Mouse (Mus musculus): ENCODE measurements around the gene Dtx1. TPM values are rescaled to one million over a fixed set of nuclear protein-coding genes. Genes with fewer than 3 reads are reported as not detected.

The Dtx1 gene
- polyA plus RNA-seq (2015; fragmentation: Nextera tagmentation; extraction: Ambion mirVana): 44.8 and 46.6 TPM in 2 replicates

- Histone ChIP-seq H3K9me3 (ENCODE audit: control insufficient read depth, low read length) (no peaks in the 10 kb centered on the region), H3K36me3 (ENCODE audit: control insufficient read depth, insufficient read depth, low read length) (no peaks in the 10 kb centered on the region), H3K27ac (ENCODE audit: low read depth, low read length) (peak within 1 kb of the TSS; percentile 76), H3K27me3 (replicated peaks; ENCODE audit: control insufficient read depth, insufficient read depth, low read length) (0 out of 2 replicates have a peak, but pooled peaks cover 2% of the 10 kb centered on the region), H3K9ac (ENCODE audit: low read depth, low read length) (peak within 1 kb of the TSS; percentile 92), H3K4me3 (ENCODE audit: low read length) (peak within 1 kb of the TSS; percentile 57), H3K4me1 (ENCODE audit: control insufficient read depth, insufficient read depth, low read depth, low read length) (peaks cover 36% of the 10 kb centered on the region), H3K4me2 (ENCODE audit: low read length) (peak within 1 kb of the TSS; percentile 82)
- WGBS: 46% methylated on average over 3 of the region's 3 CpGs
- ATAC-seq: peak; percentile 16
Measured at GRCm38 (mm10) chr5:120711827-120712226, at the start of gene Dtx1. Dtx1 (minus strand) TSS chr5:120711927.

- no peaks in the 10 kb centered on the region for H3K4me1 ChIP-seq (ENCODE audit: control insufficient read depth, insufficient read depth, low read depth, low read length)
- ATAC-seq: no peak
- H3K36me3 ChIP-seq (ENCODE audit: control insufficient read depth, insufficient read depth, low read length): no peaks in the 10 kb centered on the region
- 0 out of 2 replicates have a peak, but pooled peaks cover 2% of the 10 kb centered on the region for H3K27me3 ChIP-seq (replicated peaks; ENCODE audit: control insufficient read depth, insufficient read depth, low read length)
- H3K9ac ChIP-seq (ENCODE audit: low read depth, low read length): no peak overlapping the region
- H3K27ac ChIP-seq (ENCODE audit: low read depth, low read length): no peak overlapping the region
- H3K4me2 ChIP-seq (ENCODE audit: low read length): no peak overlapping the region
- WGBS: 85% methylated on average over 4 of the region's 4 CpGs
- no peak overlapping the region for H3K4me3 ChIP-seq (ENCODE audit: low read length)
- no peaks in the 10 kb centered on the region for H3K9me3 ChIP-seq (ENCODE audit: control insufficient read depth, low read length)
Measured at GRCm38 (mm10) chr5:120754215-120754614, 42.5 kb upstream of the Dtx1 start.

GRCm38 (mm10) chr5:120752786-120753185, 41.1 kb upstream of the Dtx1 start:
- no peaks in the 10 kb centered on the region for H3K36me3 ChIP-seq (ENCODE audit: control insufficient read depth, insufficient read depth, low read length)
- no peak overlapping the region for H3K4me3 ChIP-seq (ENCODE audit: low read length)
- no peak overlapping the region for H3K9ac ChIP-seq (ENCODE audit: low read depth, low read length)
- H3K27me3 ChIP-seq (replicated peaks; ENCODE audit: control insufficient read depth, insufficient read depth, low read length): 0 out of 2 replicates have a peak, but pooled peaks cover 2% of the 10 kb centered on the region
- WGBS: 85% methylated on average over 3 of the region's 3 CpGs
- ATAC-seq: no peak
- H3K27ac ChIP-seq (ENCODE audit: low read depth, low read length): no peak overlapping the region
- H3K9me3 ChIP-seq (ENCODE audit: control insufficient read depth, low read length): no peaks in the 10 kb centered on the region
- no peaks in the 10 kb centered on the region for H3K4me1 ChIP-seq (ENCODE audit: control insufficient read depth, insufficient read depth, low read depth, low read length)
- H3K4me2 ChIP-seq (ENCODE audit: low read length): no peak overlapping the region

GRCm38 (mm10) chr5:120751206-120751605, 39.5 kb upstream of the Dtx1 start:
- 73% methylated on average over 3 of the region's 3 CpGs for WGBS
- Histone ChIP-seq H3K4me2 (ENCODE audit: low read length) (no peak overlapping the region), H3K36me3 (ENCODE audit: control insufficient read depth, insufficient read depth, low read length) (no peaks in the 10 kb centered on the region), H3K27ac (ENCODE audit: low read depth, low read length) (no peak overlapping the region), H3K4me3 (ENCODE audit: low read length) (no peak overlapping the region), H3K9me3 (ENCODE audit: control insufficient read depth, low read length) (no peaks in the 10 kb centered on the region), H3K4me1 (ENCODE audit: control insufficient read depth, insufficient read depth, low read depth, low read length) (peaks cover 2% of the 10 kb centered on the region; the same call in 1 of the 2 replicates), H3K9ac (ENCODE audit: low read depth, low read length) (no peak overlapping the region), H3K27me3 (replicated peaks; ENCODE audit: control insufficient read depth, insufficient read depth, low read length) (0 out of 2 replicates have a peak, but pooled peaks cover 2% of the 10 kb centered on the region)
- no peak for ATAC-seq

GRCm38 (mm10) chr5:120749688-120750087, 38.0 kb upstream of the Dtx1 start, which contains the start of gene Oas2:
Oas2 (minus strand) TSS chr5:120749853.
- no peaks in the 10 kb centered on the region for H3K27me3 ChIP-seq (replicated peaks; ENCODE audit: control insufficient read depth, insufficient read depth, low read length)
- no peak within 1 kb of the TSS for H3K4me2 ChIP-seq (ENCODE audit: low read length)
- no peaks in the 10 kb centered on the region for H3K36me3 ChIP-seq (ENCODE audit: control insufficient read depth, insufficient read depth, low read length)
- no peak within 1 kb of the TSS for H3K9ac ChIP-seq (ENCODE audit: low read depth, low read length)
- H3K4me1 ChIP-seq (ENCODE audit: control insufficient read depth, insufficient read depth, low read depth, low read length): peaks cover 2% of the 10 kb centered on the region; the same call in 1 of the 2 replicates
- H3K4me3 ChIP-seq (ENCODE audit: low read length): no peak within 1 kb of the TSS
- 65% methylated on average over 5 of the region's 5 CpGs for WGBS
- ATAC-seq: no peak
- no peak within 1 kb of the TSS for H3K27ac ChIP-seq (ENCODE audit: low read depth, low read length)
- no peaks in the 10 kb centered on the region for H3K9me3 ChIP-seq (ENCODE audit: control insufficient read depth, low read length)

- Histone ChIP-seq H3K27me3 (replicated peaks; ENCODE audit: control insufficient read depth, insufficient read depth, low read length) (no peaks in the 10 kb centered on the region), H3K4me3 (ENCODE audit: low read length) (no peak overlapping the region), H3K4me1 (ENCODE audit: control insufficient read depth, insufficient read depth, low read depth, low read length) (peaks cover 2% of the 10 kb centered on the region; the same call in 1 of the 2 replicates), H3K4me2 (ENCODE audit: low read length) (no peak overlapping the region), H3K9me3 (ENCODE audit: control insufficient read depth, low read length) (no peaks in the 10 kb centered on the region), H3K9ac (ENCODE audit: low read depth, low read length) (no peak overlapping the region), H3K36me3 (ENCODE audit: control insufficient read depth, insufficient read depth, low read length) (no peaks in the 10 kb centered on the region), H3K27ac (ENCODE audit: low read depth, low read length) (no peak overlapping the region)
- WGBS: 5% methylated on average over 5 of the region's 5 CpGs
- no peak for ATAC-seq
Measured at GRCm38 (mm10) chr5:120746451-120746850, 34.7 kb upstream of the Dtx1 start.

- H3K4me2 ChIP-seq (ENCODE audit: low read length): no peak overlapping the region
- H3K4me1 ChIP-seq (ENCODE audit: control insufficient read depth, insufficient read depth, low read depth, low read length): peaks cover 2% of the 10 kb centered on the region; the same call in 1 of the 2 replicates
- H3K9me3 ChIP-seq (ENCODE audit: control insufficient read depth, low read length): no peaks in the 10 kb centered on the region
- no peaks in the 10 kb centered on the region for H3K27me3 ChIP-seq (replicated peaks; ENCODE audit: control insufficient read depth, insufficient read depth, low read length)
- no peak overlapping the region for H3K9ac ChIP-seq (ENCODE audit: low read depth, low read length)
- 37% methylated on average over 4 of the region's 4 CpGs for WGBS
- no peak overlapping the region for H3K4me3 ChIP-seq (ENCODE audit: low read length)
- H3K36me3 ChIP-seq (ENCODE audit: control insufficient read depth, insufficient read depth, low read length): no peaks in the 10 kb centered on the region
- no peak overlapping the region for H3K27ac ChIP-seq (ENCODE audit: low read depth, low read length)
- ATAC-seq: no peak
Measured at GRCm38 (mm10) chr5:120742125-120742524, 30.4 kb upstream of the Dtx1 start.

GRCm38 (mm10) chr5:120734380-120734990, 22.8 kb upstream of the Dtx1 start:
- Histone ChIP-seq H3K4me1 (ENCODE audit: control insufficient read depth, insufficient read depth, low read depth, low read length) (no peaks in the 10 kb centered on the region; the same call in 1 of the 2 replicates), H3K9ac (ENCODE audit: low read depth, low read length) (no peak overlapping the region), H3K4me3 (ENCODE audit: low read length) (no peak overlapping the region), H3K27ac (ENCODE audit: low read depth, low read length) (no peak overlapping the region), H3K9me3 (ENCODE audit: control insufficient read depth, low read length) (no peaks in the 10 kb centered on the region), H3K36me3 (ENCODE audit: control insufficient read depth, insufficient read depth, low read length) (no peaks in the 10 kb centered on the region), H3K27me3 (replicated peaks; ENCODE audit: control insufficient read depth, insufficient read depth, low read length) (no peaks in the 10 kb centered on the region), H3K4me2 (ENCODE audit: low read length) (no peak overlapping the region)
- ATAC-seq: peak; percentile 58
- WGBS: 63% methylated on average over 14 of the region's 14 CpGs

- WGBS: 95% methylated on average over 3 of the region's 3 CpGs
Measured at GRCm38 (mm10) chr5:120733696-120734095, 22.0 kb upstream of the Dtx1 start.

More at GRCm38 (mm10) chr5:120733696-120734095, 22.0 kb upstream of the Dtx1 start:
- Histone ChIP-seq H3K9ac (ENCODE audit: low read depth, low read length) (no peak overlapping the region), H3K27me3 (replicated peaks; ENCODE audit: control insufficient read depth, insufficient read depth, low read length) (no peaks in the 10 kb centered on the region), H3K4me1 (ENCODE audit: control insufficient read depth, insufficient read depth, low read depth, low read length) (no peaks in the 10 kb centered on the region; the same call in 1 of the 2 replicates), H3K4me2 (ENCODE audit: low read length) (no peak overlapping the region), H3K4me3 (ENCODE audit: low read length) (no peak overlapping the region), H3K27ac (ENCODE audit: low read depth, low read length) (no peak overlapping the region), H3K36me3 (ENCODE audit: control insufficient read depth, insufficient read depth, low read length) (no peaks in the 10 kb centered on the region), H3K9me3 (ENCODE audit: control insufficient read depth, low read length) (no peaks in the 10 kb centered on the region)
- ATAC-seq: no peak
